Mouse (Mus musculus) heart, postnatal 10 days (tissue): ENCODE measurements around the gene Per1. TPM values are rescaled to one million over a fixed set of nuclear protein-coding genes. Genes with fewer than 3 reads are reported as not detected.

Experiments
- total RNA-seq, 2 experiments: library from RNA; stranded (reverse); gene quantifications; 2 replicates each; pipeline ENCODE4 v1.2.3; 2021

The Per1 gene
- total RNA-seq, 2 experiments from 2014 or later = 61.4 to 101 TPM

Other genes with a start within 250 kb of the Per1 start
- 10 to 100 TPM; 67.3 to 70.9 TPM for gene Ndel1, start 223.4 kb upstream of the Per1 start, total RNA-seq
- under 1 TPM; 0.10 to 0.17 TPM for gene Rnf222, start 206.7 kb upstream of the Per1 start, total RNA-seq
- 100 to 1,000 TPM; 777 to 828 TPM for gene Rpl26, start 193.6 kb upstream of the Per1 start, total RNA-seq
- not detected for gene Odf4, start 168.1 kb upstream of the Per1 start, total RNA-seq
- 10 to 100 TPM; 43.2 to 49.6 TPM for gene Arhgef15, start 137.7 kb upstream of the Per1 start, total RNA-seq
- 1 to 10 TPM; 3.4 to 4.3 TPM for gene Slc25a35, start 127.1 kb upstream of the Per1 start, total RNA-seq
- gene Rangrf, start 120.0 kb upstream of the Per1 start, total RNA-seq = 10 to 100 TPM; 40.1 to 46.8 TPM
- 1 to 10 TPM; 9.3 to 9.5 TPM for gene Pfas, start 86.8 kb upstream of the Per1 start, total RNA-seq
- 10 to 100 TPM; 21.9 to 26.6 TPM for gene Ctc1, start 79.3 kb upstream of the Per1 start, total RNA-seq
- 10 to 100 TPM; 11.6 to 15.4 TPM for gene Aurkb, start 49.6 kb upstream of the Per1 start, total RNA-seq
- gene Borcs6, start 35.5 kb upstream of the Per1 start, total RNA-seq = 10 to 100 TPM; 16.7 to 19.4 TPM
- gene Tmem107, start 24.4 kb upstream of the Per1 start, total RNA-seq = 1 to 10 TPM; 5.8 to 7.8 TPM
- 10 to 100 TPM; 71.1 to 85.8 TPM for gene Vamp2, start 6.7 kb upstream of the Per1 start, total RNA-seq
- gene Hes7, start 25.2 kb downstream of the Per1 start, total RNA-seq = under 1 TPM; 0.17 to 0.34 TPM
- under 1 TPM; 0.42 to 0.60 TPM for gene 9130213A22Rik, start 27.4 kb downstream of the Per1 start, total RNA-seq
- not detected for gene Aloxe3, start 30.7 kb downstream of the Per1 start, total RNA-seq
- not detected for gene Alox12b, start 61.8 kb downstream of the Per1 start, total RNA-seq
- gene Alox8, start 102.6 kb downstream of the Per1 start, total RNA-seq = 1 to 10 TPM; 2.0 to 2.2 TPM
- under 1 TPM; 0.41 to 0.60 TPM for gene Gucy2e, start 141.8 kb downstream of the Per1 start, total RNA-seq
- 1 to 10 TPM; 5.7 to 8.6 TPM for gene Cntrob, start 228.6 kb downstream of the Per1 start, total RNA-seq
- gene Trappc1, start 228.8 kb downstream of the Per1 start, total RNA-seq = 10 to 100 TPM; 71.8 to 73.7 TPM
- 1 to 10 TPM in 1 of 2 experiments, under 1 TPM in 1; 0.97 to 1.0 TPM for gene Kcnab3, start 231.0 kb downstream of the Per1 start, total RNA-seq
- 1 to 10 TPM in 1 of 2 experiments, under 1 TPM in 1; 0.89 to 1.7 TPM for gene Rnf227, start 245.2 kb downstream of the Per1 start, total RNA-seq